Mouse (Mus musculus): ENCODE data around the gene Cyp26a1. TPM values are rescaled to one million over a fixed set of nuclear protein-coding genes. Genes with fewer than 3 reads are reported as not detected.

Gene Cyp26a1
- polyA plus RNA-seq, 1 experiment from 2014 or later: 2.3 TPM

- H3K4me3 ChIP-seq (ENCODE audit: low read depth, low read length): peak overlapping the region; percentile 10; the same call in 1 of the 2 replicates
- no peak overlapping the region for H3K27ac ChIP-seq (ENCODE audit: low read depth, low read length)
- H3K36me3 ChIP-seq (ENCODE audit: control insufficient read depth, insufficient read depth, low read length): no peaks in the 10 kb centered on the region
- ATAC-seq (ENCODE audit: insufficient read depth, low FRiP score, low TSS enrichment) (no peak), DNase-seq (ENCODE audit: low spot score) (peak; percentile 45)
- peaks cover 100% of the 10 kb centered on the region for H3K27me3 ChIP-seq (ENCODE audit: control insufficient read depth, insufficient read depth, low read length)
- H3K9me3 ChIP-seq (ENCODE audit: control insufficient read depth, low read length): no peaks in the 10 kb centered on the region
- H3K4me1 ChIP-seq (ENCODE audit: control insufficient read depth, insufficient read depth, low read length): peaks cover 25% of the 10 kb centered on the region
- peak overlapping the region; percentile 24 for H3K4me2 ChIP-seq (ENCODE audit: low read depth)
- H3K9ac ChIP-seq (ENCODE audit: low read length): no peak overlapping the region
- WGBS: under 1% methylated on average over 42 of the region's 42 CpGs
These were observed 1.6 kb upstream of the Cyp26a1 start for GRCm38 (mm10) chr19:37695762-37696602.

GRCm38 (mm10) chr19:37696603-37697334, 829 bp upstream of the Cyp26a1 start:
- Histone ChIP-seq H3K27me3 (ENCODE audit: control insufficient read depth, insufficient read depth, low read length) (peaks cover 97% of the 10 kb centered on the region), H3K9me3 (ENCODE audit: control insufficient read depth, low read length) (no peaks in the 10 kb centered on the region), H3K9ac (ENCODE audit: low read length) (no peak overlapping the region), H3K4me1 (ENCODE audit: control insufficient read depth, insufficient read depth, low read length) (peaks cover 25% of the 10 kb centered on the region), H3K4me3 (ENCODE audit: low read depth, low read length) (peak overlapping the region; percentile 28; the same call in 1 of the 2 replicates), H3K27ac (ENCODE audit: low read depth, low read length) (no peak overlapping the region), H3K36me3 (ENCODE audit: control insufficient read depth, insufficient read depth, low read length) (no peaks in the 10 kb centered on the region), H3K4me2 (ENCODE audit: low read depth) (peak overlapping the region; percentile 52)
- ATAC-seq (ENCODE audit: insufficient read depth, low FRiP score, low TSS enrichment) (no peak), DNase-seq (ENCODE audit: low spot score) (no peak)
- 3% methylated on average over 22 of the region's 22 CpGs for WGBS

- Histone ChIP-seq H3K4me2 (ENCODE audit: low read depth) (peak overlapping the region; percentile 52), H3K4me3 (ENCODE audit: low read depth, low read length) (peak overlapping the region; percentile 28), H3K36me3 (ENCODE audit: control insufficient read depth, insufficient read depth, low read length) (no peaks in the 10 kb centered on the region), H3K27ac (ENCODE audit: low read depth, low read length) (no peak overlapping the region), H3K27me3 (ENCODE audit: control insufficient read depth, insufficient read depth, low read length) (peaks cover 96% of the 10 kb centered on the region), H3K9me3 (ENCODE audit: control insufficient read depth, low read length) (no peaks in the 10 kb centered on the region), H3K4me1 (ENCODE audit: control insufficient read depth, insufficient read depth, low read length) (peaks cover 25% of the 10 kb centered on the region), H3K9ac (ENCODE audit: low read length) (no peak overlapping the region)
- ATAC-seq (ENCODE audit: insufficient read depth, low FRiP score, low TSS enrichment): no peak
- DNase-seq (ENCODE audit: low spot score): no peak
- 1% methylated on average over 16 of the region's 18 CpGs for WGBS
These were observed 312 bp upstream of the Cyp26a1 start for GRCm38 (mm10) chr19:37697335-37697636.

GRCm38 (mm10) chr19:37698273-37699160, 919 bp downstream of the Cyp26a1 start:
- under 1% methylated on average over 63 of the region's 63 CpGs for WGBS
- H3K9me3 ChIP-seq (ENCODE audit: control insufficient read depth, low read length): no peaks in the 10 kb centered on the region
- H3K4me1 ChIP-seq (ENCODE audit: control insufficient read depth, insufficient read depth, low read length): peaks cover 25% of the 10 kb centered on the region
- no peak overlapping the region for H3K27ac ChIP-seq (ENCODE audit: low read depth, low read length)
- no peak overlapping the region for H3K9ac ChIP-seq (ENCODE audit: low read length)
- DNase-seq (ENCODE audit: low spot score) (peak; percentile 58), ATAC-seq (ENCODE audit: insufficient read depth, low FRiP score, low TSS enrichment) (no peak)
- H3K27me3 ChIP-seq (ENCODE audit: control insufficient read depth, insufficient read depth, low read length): peaks cover 89% of the 10 kb centered on the region
- H3K36me3 ChIP-seq (ENCODE audit: control insufficient read depth, insufficient read depth, low read length): no peaks in the 10 kb centered on the region
- H3K4me2 ChIP-seq (ENCODE audit: low read depth): peak overlapping the region; percentile 52
- peak overlapping the region; percentile 28 for H3K4me3 ChIP-seq (ENCODE audit: low read depth, low read length)

GRCm38 (mm10) chr19:37699711-37700110, 2.1 kb downstream of the Cyp26a1 start:
- no peak overlapping the region for H3K4me3 ChIP-seq (ENCODE audit: low read depth, low read length)
- no peak overlapping the region for H3K27ac ChIP-seq (ENCODE audit: low read depth, low read length)
- H3K4me2 ChIP-seq (ENCODE audit: low read depth): no peak overlapping the region
- peaks cover 25% of the 10 kb centered on the region for H3K4me1 ChIP-seq (ENCODE audit: control insufficient read depth, insufficient read depth, low read length)
- 14% methylated on average over 9 of the region's 9 CpGs for WGBS
- no peaks in the 10 kb centered on the region for H3K9me3 ChIP-seq (ENCODE audit: control insufficient read depth, low read length)
- no peak overlapping the region for H3K9ac ChIP-seq (ENCODE audit: low read length)
- H3K27me3 ChIP-seq (ENCODE audit: control insufficient read depth, insufficient read depth, low read length): peaks cover 77% of the 10 kb centered on the region
- no peak for ATAC-seq (ENCODE audit: insufficient read depth, low FRiP score, low TSS enrichment)
- H3K36me3 ChIP-seq (ENCODE audit: control insufficient read depth, insufficient read depth, low read length): no peaks in the 10 kb centered on the region
- DNase-seq (ENCODE audit: low spot score): no peak

GRCm38 (mm10) chr19:37702377-37703076, 4.9 kb downstream of the Cyp26a1 start:
- peaks cover 49% of the 10 kb centered on the region for H3K27me3 ChIP-seq (ENCODE audit: control insufficient read depth, insufficient read depth, low read length)
- 58% methylated on average over 21 of the region's 21 CpGs for WGBS

DNA sequence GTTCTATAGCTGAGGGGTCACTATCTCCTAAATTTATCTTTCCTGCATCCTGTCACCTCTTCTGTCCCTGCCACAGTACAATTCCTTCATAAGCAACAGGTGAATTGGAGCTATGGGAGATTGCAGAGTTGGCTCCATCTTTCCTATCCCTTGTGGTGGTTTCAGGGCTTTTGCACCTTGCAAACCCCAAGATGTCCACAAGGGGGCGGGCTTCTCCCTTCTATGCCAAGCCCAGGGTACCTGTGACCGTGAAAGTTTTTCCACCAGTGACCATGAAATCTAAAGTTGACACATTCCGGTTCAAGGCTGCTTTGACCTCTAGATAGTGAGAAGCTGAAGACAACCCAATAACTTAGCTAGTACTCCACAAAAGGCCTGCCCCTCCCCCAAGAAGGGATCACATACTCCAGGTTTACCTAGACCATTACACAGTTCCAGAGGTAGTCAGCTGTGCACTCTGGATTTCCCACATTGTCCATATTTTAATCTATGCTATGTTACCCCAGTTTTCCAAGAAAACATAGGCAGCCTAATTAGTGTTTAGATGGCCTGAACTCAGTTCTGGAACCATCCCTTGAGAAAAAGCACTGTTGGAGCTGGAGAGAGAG, 6.4 kb downstream of the Cyp26a1 start:
- ATAC-seq (ENCODE audit: insufficient read depth, low FRiP score, low TSS enrichment) (0 out of 2 replicates have a peak, but pooled peaks have one; percentile 23), DNase-seq (ENCODE audit: low spot score) (peak; percentile 74)
- Histone ChIP-seq H3K4me1 (ENCODE audit: control insufficient read depth, insufficient read depth, low read length) (peaks cover under 1% of the 10 kb centered on the region), H3K36me3 (ENCODE audit: control insufficient read depth, insufficient read depth, low read length) (no peaks in the 10 kb centered on the region), H3K9me3 (ENCODE audit: control insufficient read depth, low read length) (no peaks in the 10 kb centered on the region), H3K9ac (ENCODE audit: low read length) (no peak overlapping the region), H3K4me3 (ENCODE audit: low read depth, low read length) (no peak overlapping the region), H3K4me2 (ENCODE audit: low read depth) (no peak overlapping the region), H3K27me3 (ENCODE audit: control insufficient read depth, insufficient read depth, low read length) (peaks cover 34% of the 10 kb centered on the region), H3K27ac (ENCODE audit: low read depth, low read length) (no peak overlapping the region)
- WGBS: 14% methylated on average over 3 of the region's 3 CpGs

More at GRCm38 (mm10) chr19:37702377-37703076, 4.9 kb downstream of the Cyp26a1 start:
- Histone ChIP-seq H3K36me3 (ENCODE audit: control insufficient read depth, insufficient read depth, low read length) (no peaks in the 10 kb centered on the region), H3K4me2 (ENCODE audit: low read depth) (no peak overlapping the region), H3K9me3 (ENCODE audit: control insufficient read depth, low read length) (no peaks in the 10 kb centered on the region), H3K9ac (ENCODE audit: low read length) (no peak overlapping the region), H3K4me1 (ENCODE audit: control insufficient read depth, insufficient read depth, low read length) (peaks cover 14% of the 10 kb centered on the region), H3K4me3 (ENCODE audit: low read depth, low read length) (no peak overlapping the region), H3K27ac (ENCODE audit: low read depth, low read length) (no peak overlapping the region)
- ATAC-seq (ENCODE audit: insufficient read depth, low FRiP score, low TSS enrichment) (no peak), DNase-seq (ENCODE audit: low spot score) (no peak)

Measured in neural tube, embryonic 11.5 days (tissue).